Mouse (Mus musculus): ENCODE measurements around the gene Ggcx. TPM values are rescaled to one million over a fixed set of nuclear protein-coding genes. Genes with fewer than 3 reads are reported as not detected.
A peak's percentile ranks its signal among the peaks of the same experiment; 100 is the strongest.

The Ggcx gene
- polyA plus RNA-seq, 1 experiment from 2014 or later: 29.5 TPM

DNA sequence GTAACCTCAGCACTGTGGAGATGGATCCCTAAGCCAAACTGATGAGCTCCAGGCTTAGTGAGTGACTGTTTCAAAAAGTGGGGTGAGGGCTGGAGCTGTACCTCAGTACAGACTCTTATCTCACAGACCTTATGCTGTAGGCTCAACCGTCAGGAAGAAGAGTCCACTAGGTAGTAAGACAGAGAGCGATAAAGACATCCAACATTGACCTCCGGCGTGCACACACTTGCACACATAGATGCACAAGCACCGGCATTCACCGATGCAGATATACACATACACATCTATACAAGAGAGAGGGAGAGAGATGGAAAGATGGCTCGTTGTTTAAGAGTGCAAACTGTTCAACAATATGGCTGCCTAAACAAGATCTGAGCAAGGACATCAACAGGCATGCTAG lies 30.2 kb upstream of the Ggcx start:
- H3K27ac ChIP-seq (ENCODE audit: low read length): no peak overlapping the region
- H3K36me3 ChIP-seq (ENCODE audit: control insufficient read depth, insufficient read depth): peaks cover 21% of the 10 kb centered on the region
- H3K4me1 ChIP-seq (ENCODE audit: control insufficient read depth, insufficient read depth, low read length): peaks cover 11% of the 10 kb centered on the region
- H3K4me3 ChIP-seq (ENCODE audit: low read length): no peak overlapping the region
- no peak overlapping the region for H3K4me2 ChIP-seq (ENCODE audit: low read depth, low read length)
- H3K9ac ChIP-seq (ENCODE audit: low read length): no peak overlapping the region
- no peak for ATAC-seq (replicated peaks; ENCODE audit: extremely low read depth, insufficient read depth, low FRiP score)
- 89% methylated on average over 7 of the region's 7 CpGs for WGBS
- no peaks in the 10 kb centered on the region for H3K27me3 ChIP-seq (ENCODE audit: control insufficient read depth, insufficient read depth, low read length)
- no peaks in the 10 kb centered on the region for H3K9me3 ChIP-seq (replicated peaks; ENCODE audit: control insufficient read depth, low read length)

- Histone ChIP-seq H3K4me3 (ENCODE audit: low read length) (no peak overlapping the region), H3K36me3 (ENCODE audit: control insufficient read depth, insufficient read depth) (peaks cover 21% of the 10 kb centered on the region), H3K4me1 (ENCODE audit: control insufficient read depth, insufficient read depth, low read length) (peaks cover 13% of the 10 kb centered on the region), H3K9me3 (replicated peaks; ENCODE audit: control insufficient read depth, low read length) (no peaks in the 10 kb centered on the region), H3K27me3 (ENCODE audit: control insufficient read depth, insufficient read depth, low read length) (no peaks in the 10 kb centered on the region), H3K27ac (ENCODE audit: low read length) (no peak overlapping the region), H3K9ac (ENCODE audit: low read length) (no peak overlapping the region), H3K4me2 (ENCODE audit: low read depth, low read length) (no peak overlapping the region)
- ATAC-seq (replicated peaks; ENCODE audit: extremely low read depth, insufficient read depth, low FRiP score): no peak
- 55% methylated on average over 4 of the region's 4 CpGs for WGBS
Observed at GRCm38 (mm10) chr6:72385258-72385657, 28.9 kb upstream of the Ggcx start.

DNA sequence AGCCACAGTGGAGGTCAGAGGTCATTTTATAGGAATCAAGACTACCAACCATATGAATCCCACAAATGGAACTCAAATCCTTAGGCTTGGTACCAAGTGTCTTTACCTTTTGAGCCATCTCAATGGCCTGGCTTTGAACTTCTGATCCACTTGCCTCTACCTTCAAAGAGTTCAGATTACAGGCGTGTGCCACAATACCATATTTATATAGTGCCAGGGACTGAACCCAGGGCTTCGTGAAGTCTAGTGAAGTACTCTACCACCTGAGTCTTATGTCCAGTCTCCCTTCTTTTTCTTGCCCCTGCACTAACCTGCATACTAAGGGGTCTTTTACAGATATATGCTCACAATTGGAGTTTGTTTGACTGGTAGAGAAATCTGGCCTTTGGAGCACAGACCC lies 27.5 kb upstream of the Ggcx start:
- Histone ChIP-seq H3K27ac (ENCODE audit: low read length) (no peak overlapping the region), H3K9me3 (replicated peaks; ENCODE audit: control insufficient read depth, low read length) (no peaks in the 10 kb centered on the region), H3K27me3 (ENCODE audit: control insufficient read depth, insufficient read depth, low read length) (no peaks in the 10 kb centered on the region), H3K4me3 (ENCODE audit: low read length) (no peak overlapping the region), H3K4me1 (ENCODE audit: control insufficient read depth, insufficient read depth, low read length) (peaks cover 20% of the 10 kb centered on the region), H3K4me2 (ENCODE audit: low read depth, low read length) (no peak overlapping the region), H3K36me3 (ENCODE audit: control insufficient read depth, insufficient read depth) (peaks cover 21% of the 10 kb centered on the region), H3K9ac (ENCODE audit: low read length) (no peak overlapping the region)
- WGBS: 95% methylated on average over 2 of the region's 2 CpGs
- no peak for ATAC-seq (replicated peaks; ENCODE audit: extremely low read depth, insufficient read depth, low FRiP score)

DNA sequence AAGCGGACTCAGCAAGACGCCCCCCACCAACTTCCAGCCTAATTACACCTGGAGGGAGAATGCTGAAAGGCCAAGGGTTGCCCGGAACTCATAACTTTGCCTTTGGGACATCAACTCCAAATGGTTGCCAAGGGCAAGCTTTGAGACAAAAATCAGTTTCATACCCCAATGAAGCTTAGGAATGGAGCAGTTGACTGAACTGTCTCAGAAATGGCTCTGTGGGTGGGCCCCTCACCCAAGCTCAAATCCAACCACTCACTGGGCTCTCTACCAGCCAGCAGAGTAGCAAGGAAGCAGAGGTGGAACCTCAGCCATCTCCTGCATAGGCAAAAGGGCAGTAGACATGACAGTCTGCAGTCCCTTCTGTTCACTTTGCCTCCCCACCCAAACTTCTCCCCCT lies 26.3 kb upstream of the Ggcx start:
- 92% methylated on average over 3 of the region's 3 CpGs for WGBS
- no peak for ATAC-seq (replicated peaks; ENCODE audit: extremely low read depth, insufficient read depth, low FRiP score)
- peaks cover 20% of the 10 kb centered on the region for H3K4me1 ChIP-seq (ENCODE audit: control insufficient read depth, insufficient read depth, low read length)
- H3K9me3 ChIP-seq (replicated peaks; ENCODE audit: control insufficient read depth, low read length): no peaks in the 10 kb centered on the region
- no peak overlapping the region for H3K4me3 ChIP-seq (ENCODE audit: low read length)
- H3K36me3 ChIP-seq (ENCODE audit: control insufficient read depth, insufficient read depth): peaks cover 21% of the 10 kb centered on the region
- no peaks in the 10 kb centered on the region for H3K27me3 ChIP-seq (ENCODE audit: control insufficient read depth, insufficient read depth, low read length)
- H3K27ac ChIP-seq (ENCODE audit: low read length): no peak overlapping the region
- no peak overlapping the region for H3K9ac ChIP-seq (ENCODE audit: low read length)
- no peak overlapping the region for H3K4me2 ChIP-seq (ENCODE audit: low read depth, low read length)

GRCm38 (mm10) chr6:72388266-72388665 lies 25.8 kb upstream of the Ggcx start:
- ATAC-seq (replicated peaks; ENCODE audit: extremely low read depth, insufficient read depth, low FRiP score): no peak

DNA sequence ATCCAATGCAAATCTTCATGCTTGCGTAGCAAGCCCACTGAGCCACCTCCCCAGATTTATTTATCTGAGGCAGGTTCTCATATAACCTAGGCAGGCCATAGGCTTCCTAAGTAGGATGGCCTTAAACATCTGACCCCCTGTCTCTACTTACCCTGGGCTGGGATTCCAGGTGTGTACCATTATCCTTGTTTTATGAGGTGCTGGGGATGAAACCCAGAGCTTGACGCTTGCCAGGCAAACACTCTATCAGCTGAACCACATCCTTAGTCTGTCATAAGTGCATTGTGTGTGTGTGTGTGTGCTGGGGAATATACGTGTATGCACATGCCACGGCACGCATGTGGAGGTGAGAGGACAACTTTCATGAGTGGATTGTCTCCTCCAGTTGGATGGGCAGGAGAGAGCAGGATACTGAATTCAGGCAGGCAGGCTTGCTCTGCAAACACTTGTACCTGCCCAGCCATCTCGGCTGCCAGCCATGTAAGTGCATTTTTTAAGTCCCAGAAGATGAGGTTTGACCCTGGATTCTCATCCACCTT lies 25.2 kb upstream of the Ggcx start:
- Histone ChIP-seq H3K4me2 (ENCODE audit: low read depth, low read length) (peak overlapping the region; percentile 78), H3K4me3 (ENCODE audit: low read length) (peak overlapping the region; percentile 70), H3K27me3 (ENCODE audit: control insufficient read depth, insufficient read depth, low read length) (no peaks in the 10 kb centered on the region), H3K36me3 (ENCODE audit: control insufficient read depth, insufficient read depth) (peaks cover 21% of the 10 kb centered on the region), H3K9ac (ENCODE audit: low read length) (peak overlapping the region; percentile 89), H3K4me1 (ENCODE audit: control insufficient read depth, insufficient read depth, low read length) (peaks cover 20% of the 10 kb centered on the region), H3K9me3 (replicated peaks; ENCODE audit: control insufficient read depth, low read length) (no peaks in the 10 kb centered on the region), H3K27ac (ENCODE audit: low read length) (peak overlapping the region; percentile 98)
- no peak for ATAC-seq (replicated peaks; ENCODE audit: extremely low read depth, insufficient read depth, low FRiP score)
- 79% methylated on average over 6 of the region's 6 CpGs for WGBS

More at GRCm38 (mm10) chr6:72388266-72388665, 25.8 kb upstream of the Ggcx start:
- no peaks in the 10 kb centered on the region for H3K27me3 ChIP-seq (ENCODE audit: control insufficient read depth, insufficient read depth, low read length)
- no peak overlapping the region for H3K4me3 ChIP-seq (ENCODE audit: low read length)
- H3K4me1 ChIP-seq (ENCODE audit: control insufficient read depth, insufficient read depth, low read length): peaks cover 20% of the 10 kb centered on the region
- no peak overlapping the region for H3K27ac ChIP-seq (ENCODE audit: low read length)
- H3K36me3 ChIP-seq (ENCODE audit: control insufficient read depth, insufficient read depth): peaks cover 21% of the 10 kb centered on the region
- WGBS: 69% methylated on average over 10 of the region's 10 CpGs
- H3K4me2 ChIP-seq (ENCODE audit: low read depth, low read length): no peak overlapping the region; the same call in 1 of the 2 replicates
- H3K9ac ChIP-seq (ENCODE audit: low read length): no peak overlapping the region
- H3K9me3 ChIP-seq (replicated peaks; ENCODE audit: control insufficient read depth, low read length): no peaks in the 10 kb centered on the region

DNA sequence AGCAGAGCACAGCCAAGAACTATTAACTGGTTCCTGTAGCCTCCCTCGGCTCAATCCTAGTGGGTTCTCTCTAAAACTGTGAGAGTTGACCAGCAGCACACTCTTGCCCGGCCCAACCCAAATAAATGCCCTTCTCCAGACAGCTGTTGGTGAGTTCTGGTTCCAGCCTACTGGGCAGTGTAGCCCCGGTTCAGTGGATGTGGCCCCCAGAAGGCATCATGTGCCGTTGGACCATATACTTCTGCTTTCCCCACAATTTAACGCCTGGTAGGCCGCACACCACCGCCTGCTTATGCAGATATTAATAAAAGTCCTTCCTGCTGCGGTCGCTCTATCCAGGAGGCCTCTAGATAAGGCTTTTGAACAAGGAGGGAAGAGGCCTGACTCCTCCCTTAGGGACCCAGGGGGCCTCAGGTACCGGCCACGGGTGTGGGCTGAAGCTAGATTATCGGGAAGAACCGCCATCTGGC lies 24.6 kb upstream of the Ggcx start:
- ATAC-seq (replicated peaks; ENCODE audit: extremely low read depth, insufficient read depth, low FRiP score): peak; percentile 24; the same call in 1 of the 2 replicates
- peaks cover 21% of the 10 kb centered on the region for H3K36me3 ChIP-seq (ENCODE audit: control insufficient read depth, insufficient read depth)
- H3K9me3 ChIP-seq (replicated peaks; ENCODE audit: control insufficient read depth, low read length): no peaks in the 10 kb centered on the region
- peak overlapping the region; percentile 78 for H3K4me2 ChIP-seq (ENCODE audit: low read depth, low read length)
- H3K4me1 ChIP-seq (ENCODE audit: control insufficient read depth, insufficient read depth, low read length): peaks cover 20% of the 10 kb centered on the region
- peak overlapping the region; percentile 98 for H3K27ac ChIP-seq (ENCODE audit: low read length)
- peak overlapping the region; percentile 89 for H3K9ac ChIP-seq (ENCODE audit: low read length)
- peak overlapping the region; percentile 70 for H3K4me3 ChIP-seq (ENCODE audit: low read length)
- WGBS: 4% methylated on average over 13 of the region's 13 CpGs
- H3K27me3 ChIP-seq (ENCODE audit: control insufficient read depth, insufficient read depth, low read length): no peaks in the 10 kb centered on the region

- peak within 1 kb of the TSS; percentile 70 for H3K4me3 ChIP-seq (ENCODE audit: low read length)
- peaks cover 14% of the 10 kb centered on the region for H3K36me3 ChIP-seq (ENCODE audit: control insufficient read depth, insufficient read depth)
- H3K27me3 ChIP-seq (ENCODE audit: control insufficient read depth, insufficient read depth, low read length): no peaks in the 10 kb centered on the region
- H3K4me2 ChIP-seq (ENCODE audit: low read depth, low read length): peak within 1 kb of the TSS; percentile 78
- peak within 1 kb of the TSS; percentile 89 for H3K9ac ChIP-seq (ENCODE audit: low read length)
- WGBS: under 1% methylated on average over 33 of the region's 33 CpGs
- H3K4me1 ChIP-seq (ENCODE audit: control insufficient read depth, insufficient read depth, low read length): peaks cover 20% of the 10 kb centered on the region
- H3K27ac ChIP-seq (ENCODE audit: low read length): peak within 1 kb of the TSS; percentile 98
- peak; percentile 75 for ATAC-seq (replicated peaks; ENCODE audit: extremely low read depth, insufficient read depth, low FRiP score)
- H3K9me3 ChIP-seq (replicated peaks; ENCODE audit: control insufficient read depth, low read length): no peaks in the 10 kb centered on the region
Observed at GRCm38 (mm10) chr6:72389941-72390771, 24.0 kb upstream of the Ggcx start, which contains the start of gene Vamp8. TSS of gene Vamp8 (minus strand) at chr6:72390703.

All from heart, embryonic 16.5 days (tissue).